Mouse (Mus musculus) inflammation-experienced regulatory T-cells, adult 6 months (primary cell): ENCODE results near the gene Hapln2. TPM values are rescaled to one million over a fixed set of nuclear protein-coding genes. Genes with fewer than 3 reads are reported as not detected.

Experiments
- ATAC-seq: one replicate; pipeline ENCODE4 v1.8.0; 2017
- polyA plus RNA-seq, 3 experiments: library from polyadenylated mRNA; unstranded; fragments of 100-300 nt; shearing (Covaris generic); gene quantifications; one replicate each; pipeline ENCODE4 v1.2.1; 2017

The Hapln2 gene
- polyA plus RNA-seq: not detected

GRCm38 (mm10) chr3:88027434-88028186 is at the start of gene Hapln2:
Gene Hapln2, minus strand, starts transcription at chr3:88027583.
- no peak for ATAC-seq

- ATAC-seq: no peak
Observed at GRCm38 (mm10) chr3:88074766-88075165, 47.4 kb upstream of the Hapln2 start.

GRCm38 (mm10) chr3:88074351-88074750 is 47.0 kb upstream of the Hapln2 start:
- ATAC-seq: no peak

DNA sequence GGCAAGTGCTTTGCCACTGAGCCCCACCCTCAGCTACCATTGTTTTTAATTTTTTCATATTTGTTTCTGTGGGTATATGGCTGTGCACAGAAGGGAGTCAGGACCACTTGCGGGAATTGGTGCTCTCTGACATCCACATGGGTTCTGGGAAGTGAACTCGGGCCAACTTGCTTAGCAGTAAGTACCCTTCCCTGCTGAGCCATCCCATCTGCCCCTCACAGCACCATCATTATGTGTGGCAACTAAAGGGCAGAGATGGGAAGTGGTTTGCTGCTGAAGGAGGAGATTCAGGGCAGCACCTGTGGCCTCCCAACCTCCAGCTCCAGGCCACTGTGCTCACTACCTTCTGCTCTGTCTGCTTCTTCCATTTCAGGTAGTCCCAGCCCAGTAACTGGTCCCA is 46.2 kb upstream of the Hapln2 start:
- ATAC-seq: no peak

GRCm38 (mm10) chr3:88071783-88072182 is 44.4 kb upstream of the Hapln2 start:
- ATAC-seq: peak; percentile 58

GRCm38 (mm10) chr3:88068386-88068785 is 41.0 kb upstream of the Hapln2 start:
- ATAC-seq: no peak

DNA sequence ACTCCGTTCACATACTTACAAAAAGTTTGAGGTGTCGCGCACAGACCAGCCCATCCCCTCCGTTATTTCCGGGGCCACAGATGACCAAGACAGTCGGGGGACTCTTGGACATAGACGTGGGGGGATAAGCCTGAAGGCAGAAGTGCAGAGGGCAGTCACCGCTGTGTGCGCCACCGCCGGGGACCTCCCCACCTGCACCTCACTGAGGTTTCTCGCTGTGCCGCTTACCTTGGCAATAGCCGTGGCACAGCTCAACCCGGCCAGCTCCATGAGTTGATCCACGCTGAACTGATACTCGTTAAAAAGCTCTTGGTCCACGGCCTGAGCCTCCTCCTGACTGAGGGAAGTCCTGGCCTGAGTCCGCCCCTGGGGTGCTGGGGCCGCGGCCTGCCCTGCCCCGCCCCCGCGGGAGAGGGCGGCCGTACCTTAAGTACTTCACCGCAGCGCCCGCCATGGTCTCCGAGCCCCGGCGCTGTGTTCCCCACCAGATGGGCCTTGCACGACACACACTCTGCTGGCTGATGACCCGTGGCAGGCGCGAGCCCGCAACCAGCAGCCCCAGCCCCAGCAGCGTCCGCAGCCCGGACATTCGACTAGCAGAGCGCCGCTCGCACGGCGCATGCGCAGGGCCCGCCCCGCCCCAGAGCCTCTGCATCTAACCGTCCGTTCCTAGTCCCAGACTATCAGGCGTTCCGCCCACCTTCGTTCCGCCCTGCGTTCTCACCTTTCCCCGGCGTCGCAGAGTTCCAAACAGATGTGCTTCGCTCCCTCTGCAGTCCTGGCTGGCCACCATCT is 30.7 kb upstream of the Hapln2 start, which contains the start of gene Naxe:
Naxe (minus strand) TSS at position 594 of the 795 bp plus-strand sequence.
- peak; percentile 95 for ATAC-seq

DNA sequence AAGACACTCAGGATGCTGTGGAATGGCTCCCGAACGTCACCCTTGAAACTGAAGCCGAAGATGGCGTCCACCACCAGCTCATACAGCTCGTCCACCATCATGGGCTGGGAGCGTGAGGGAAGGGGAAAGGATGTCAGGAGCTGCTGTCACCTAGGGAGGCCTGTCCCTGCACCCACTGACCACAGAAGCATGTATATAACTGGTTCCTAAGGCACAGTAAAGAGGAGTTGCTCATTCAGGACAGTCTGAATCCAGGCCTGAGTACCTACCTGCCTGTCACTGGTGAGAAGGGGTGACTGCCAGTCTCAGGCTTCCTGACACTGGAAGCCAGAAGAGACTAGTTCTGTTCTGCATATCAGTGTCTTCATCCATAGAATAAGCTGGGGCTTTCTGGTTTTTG is 29.6 kb upstream of the Hapln2 start:
- ATAC-seq: no peak

DNA sequence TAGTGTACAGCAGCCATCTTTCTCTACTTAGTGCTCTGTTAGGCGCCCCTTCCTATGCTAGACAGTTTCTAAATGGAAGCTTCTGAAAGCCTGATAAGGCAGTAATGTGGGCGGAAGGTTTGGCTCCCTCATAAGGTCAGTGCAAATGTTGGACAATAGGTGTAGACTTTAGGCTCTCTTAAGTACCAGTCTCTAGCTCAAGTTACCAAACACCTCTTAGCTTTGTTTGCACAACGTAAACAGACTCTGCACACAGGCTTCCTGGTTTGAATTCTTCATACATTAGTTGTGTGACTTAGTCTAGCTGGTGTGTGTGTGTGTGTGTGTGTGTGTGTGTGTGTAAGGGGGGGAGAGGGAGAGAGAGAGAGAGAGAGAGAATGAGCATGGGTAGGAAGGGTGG is 22.1 kb upstream of the Hapln2 start:
- ATAC-seq: no peak

DNA sequence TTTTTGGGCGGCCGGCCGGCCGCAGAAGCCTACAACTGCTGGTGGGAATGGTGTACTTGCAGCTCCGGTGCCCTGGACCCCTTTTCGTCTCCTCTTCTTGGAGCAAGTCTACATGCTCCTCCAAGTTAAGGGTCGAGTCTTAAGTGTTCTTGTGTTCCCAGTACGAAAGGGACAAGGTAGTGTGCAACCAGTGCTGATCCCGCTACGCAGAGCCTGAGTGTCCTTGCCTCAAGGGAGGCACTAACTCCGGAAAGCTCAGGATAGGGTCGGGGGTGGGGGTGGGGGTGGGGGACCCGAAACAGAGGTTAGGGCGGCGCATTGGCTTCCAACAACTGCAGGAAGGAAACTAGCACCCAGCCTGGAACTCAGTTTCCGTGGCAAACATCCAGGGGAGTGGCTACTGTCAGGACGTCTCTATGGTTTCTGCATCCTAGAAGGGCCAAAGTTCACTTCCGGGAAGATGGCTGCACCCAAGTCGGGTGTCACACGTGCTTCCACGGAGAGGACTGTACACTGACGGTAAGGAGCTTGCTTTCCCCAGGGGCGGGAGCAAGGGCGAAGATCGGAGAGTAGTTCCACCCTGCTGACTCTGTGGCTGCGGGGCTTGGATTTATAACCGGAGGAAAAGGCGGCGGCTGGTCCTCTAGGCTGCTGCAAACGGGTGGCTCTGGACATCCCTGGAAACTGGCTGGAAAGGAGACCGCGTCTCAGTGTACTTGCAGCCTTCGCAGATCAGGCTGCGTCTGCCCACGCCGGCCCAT is 15.5 kb upstream of the Hapln2 start, which contains the start of gene Gpatch4:
Gpatch4 (plus strand) TSS at position 448 of the 761 bp plus-strand sequence.
- peak; percentile 97 for ATAC-seq

- ATAC-seq: no peak
Observed at GRCm38 (mm10) chr3:88035561-88036293, 8.3 kb upstream of the Hapln2 start.

DNA sequence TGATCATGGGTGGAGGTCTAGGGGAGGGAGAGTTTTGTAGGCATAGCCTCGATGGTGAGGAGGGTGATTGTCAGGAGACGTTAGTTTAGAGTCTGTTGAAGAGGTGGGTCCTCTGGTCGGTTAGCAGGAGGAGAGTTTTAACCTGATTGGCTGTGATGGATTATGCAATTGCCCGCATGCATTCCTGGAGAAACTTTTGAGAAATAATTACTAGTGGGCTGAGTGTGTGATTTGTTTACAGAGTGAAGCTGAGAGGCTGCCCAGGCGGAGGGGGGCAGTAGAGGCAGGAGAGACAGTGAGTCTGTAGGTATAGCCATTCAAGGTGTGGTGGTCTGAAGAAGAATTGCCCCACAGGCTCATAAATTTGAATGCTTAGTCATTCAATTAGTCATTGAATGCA is 6.1 kb upstream of the Hapln2 start:
- no peak for ATAC-seq

GRCm38 (mm10) chr3:88030608-88031395 is 3.4 kb upstream of the Hapln2 start:
- no peak for ATAC-seq

DNA sequence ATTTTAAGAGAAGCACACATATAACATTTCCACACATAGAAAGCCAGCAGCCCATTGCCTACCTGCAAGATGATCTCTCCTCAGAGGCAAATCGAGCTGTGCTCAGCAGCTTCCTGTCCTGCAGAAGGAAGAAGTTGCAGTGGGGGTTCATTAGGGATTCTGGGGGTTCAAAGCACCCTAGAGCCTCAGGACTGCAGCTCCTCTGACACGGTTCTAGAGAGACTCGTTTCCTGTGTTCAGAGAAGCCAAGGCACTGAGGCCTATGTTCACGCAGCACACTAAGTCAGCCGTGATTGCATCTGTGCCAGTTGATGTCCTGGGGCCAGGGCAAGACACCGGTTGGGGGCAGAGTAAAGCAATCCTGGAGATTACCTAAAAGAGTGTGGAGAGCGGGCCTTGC is 560 bp downstream of the Hapln2 start:
- ATAC-seq: no peak

GRCm38 (mm10) chr3:88023192-88024074 is 4.0 kb downstream of the Hapln2 start:
- ATAC-seq: peak; percentile 41

- peak; percentile 77 for ATAC-seq
Observed at GRCm38 (mm10) chr3:88022322-88023191, 4.8 kb downstream of the Hapln2 start.

DNA sequence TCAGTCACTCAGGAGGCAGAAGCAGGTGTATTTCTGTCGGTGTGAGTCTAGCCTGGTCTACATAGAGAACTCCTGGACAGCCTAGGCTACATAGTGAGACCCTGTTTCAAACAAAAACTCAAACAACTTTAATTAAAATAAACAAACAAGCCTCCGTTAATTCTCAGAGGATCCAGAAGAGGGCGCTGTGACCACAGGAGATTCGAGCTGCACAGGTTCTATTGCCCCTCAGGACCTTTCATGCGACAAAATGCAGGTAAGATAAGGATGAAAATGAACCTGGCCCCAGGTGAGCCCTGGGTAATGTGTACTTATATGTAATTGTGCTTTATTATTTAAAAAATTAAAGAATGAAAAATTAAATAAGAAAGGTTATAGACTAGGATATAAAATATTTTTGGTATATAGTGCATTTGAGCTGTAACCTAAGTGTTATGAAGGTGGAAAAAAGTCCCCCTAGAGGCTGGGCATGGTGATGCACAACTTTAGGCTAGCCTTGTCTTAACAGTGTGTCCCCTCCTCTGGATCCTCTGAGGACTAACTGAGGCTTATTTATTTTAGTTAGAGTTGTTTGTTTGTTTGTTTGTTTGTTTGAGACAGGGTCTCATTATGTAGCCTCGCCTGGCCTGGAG is 16.6 kb downstream of the Hapln2 start:
- no peak for ATAC-seq
